Mouse (Mus musculus) intestine, postnatal 0 days (tissue): ENCODE data around the gene Glmp. TPM values are rescaled to one million over a fixed set of nuclear protein-coding genes. Genes with fewer than 3 reads are reported as not detected.

ENCODE experiments used
- ATAC-seq: fragments of 200-750 bp; cut with Nextera tagmentation; 2 replicates; pipeline ENCODE4 v1.8.0; 2017; ENCODE audit warnings: mild to moderate bottlenecking, moderate TSS enrichment, moderate library complexity
- H3K27ac ChIP-seq: fragments of 300-500 bp; sonication (generic); 2 replicates; pipeline ENCODE4 v1.5.1; 2014; ENCODE audit warnings: mild to moderate bottlenecking, low read depth, low read length, moderate library complexity
- H3K27me3 ChIP-seq: fragments of 300-500 bp; sonication (generic); replicated peaks from 2 replicates; pipeline ENCODE4 v1.6.1; 2014; ENCODE audit warnings: low read length, mixed read lengths; ENCODE audit not compliant: control insufficient read depth, insufficient read depth
- H3K36me3 ChIP-seq: fragments of 300-500 bp; sonication (generic); 2 replicates; pipeline ENCODE4 v1.6.1; 2014; ENCODE audit warnings: mild to moderate bottlenecking, moderate library complexity; ENCODE audit not compliant: control insufficient read depth, insufficient read depth
- H3K4me1 ChIP-seq: fragments of 300-500 bp; sonication (generic); replicated peaks from 2 replicates; pipeline ENCODE4 v1.6.1; 2014; ENCODE audit warnings: antibody characterized with exemption, low read length, mixed read lengths; ENCODE audit not compliant: control insufficient read depth, insufficient read depth
- H3K4me2 ChIP-seq: fragments of 300-500 bp; sonication (generic); replicated peaks from 2 replicates; pipeline ENCODE4 v1.6.1; 2014; ENCODE audit warnings: low read depth, mild to moderate bottlenecking, moderate library complexity
- H3K4me3 ChIP-seq: fragments of 300-500 bp; sonication (generic); 2 replicates; pipeline ENCODE4 v1.5.1; 2014; ENCODE audit warnings: low read depth, low read length
- H3K9ac ChIP-seq: fragments of 300-500 bp; sonication (generic); 2 replicates; pipeline ENCODE4 v1.6.1; 2014; ENCODE audit warnings: mild to moderate bottlenecking, low read depth, low read length
- H3K9me3 ChIP-seq: fragments of 300-500 bp; sonication (generic); 2 replicates; pipeline ENCODE4 v1.6.1; 2016; ENCODE audit warnings: mixed run types; ENCODE audit not compliant: control insufficient read depth
- CTCF ChIP-seq: sonication (generic); IDR thresholded peaks from 2 replicates; pipeline ENCODE4 v1.5.1; 2016; ENCODE audit warnings: low read depth, mild to moderate bottlenecking, control low read depth, antibody characterized with exemption, moderate library complexity
- WGBS: fragments of 180-500 bp; shearing (Covaris S2); extraction: QIAGEN DNeasy Blood & Tissue Kit; methylation state at CpG from one replicate; pipeline ENCODE4 v1.1.7; 2014; 5-methylcytosine and 5-hydroxymethylcytosine counted together
- polyA plus RNA-seq: library from polyadenylated mRNA; unstranded; fragments of >200 nt; fragmentation: Nextera tagmentation; extraction: Ambion mirVana; gene quantifications from 2 replicates; pipeline ENCODE4 v1.2.1, GENCODE M21; 2015

Glmp gene
- polyA plus RNA-seq, 1 experiment from 2014 or later: 589 TPM

GRCm38 (mm10) chr3:88335436-88336053 lies 10.7 kb downstream of the Glmp start:
- ATAC-seq: peak; percentile 14; the same call in 1 of the 2 replicates
- H3K4me1 ChIP-seq: no peaks in the 10 kb centered on the region

GRCm38 (mm10) chr3:88336058-88337013 lies 11.5 kb downstream of the Glmp start, which contains the start of the genes Tmem79 and Smg5:
Gene Tmem79 (minus strand): TSS chr3:88336148.
Gene Smg5 (plus strand): TSS chr3:88336260.
- Histone ChIP-seq H3K9me3 (no peaks in the 10 kb centered on the region), H3K36me3 (peaks cover 6% of the 10 kb centered on the region; the same call in 1 of the 2 replicates), H3K9ac (peak within 1 kb of the TSS; percentile 84), H3K4me3 (peak within 1 kb of the TSS; percentile 86), H3K4me2 (peak within 1 kb of the TSS; percentile 71), H3K27ac (peak within 1 kb of the TSS; percentile 88), H3K4me1 (no peaks in the 10 kb centered on the region), H3K27me3 (no peaks in the 10 kb centered on the region)
- no peak for TF ChIP-seq CTCF
- WGBS: 1% methylated on average over 65 of the region's 66 CpGs
- ATAC-seq: peak; percentile 85

More at GRCm38 (mm10) chr3:88335436-88336053, 10.7 kb downstream of the Glmp start:
- Histone ChIP-seq H3K4me3 (peak overlapping the region; percentile 86), H3K9ac (peak overlapping the region; percentile 84), H3K36me3 (peaks cover under 1% of the 10 kb centered on the region; the same call in 1 of the 2 replicates), H3K4me2 (peak overlapping the region; percentile 71), H3K27ac (peak overlapping the region; percentile 88), H3K27me3 (no peaks in the 10 kb centered on the region), H3K9me3 (no peaks in the 10 kb centered on the region)
- no peak for TF ChIP-seq CTCF
- under 1% methylated on average over 27 of the region's 27 CpGs for WGBS

DNA sequence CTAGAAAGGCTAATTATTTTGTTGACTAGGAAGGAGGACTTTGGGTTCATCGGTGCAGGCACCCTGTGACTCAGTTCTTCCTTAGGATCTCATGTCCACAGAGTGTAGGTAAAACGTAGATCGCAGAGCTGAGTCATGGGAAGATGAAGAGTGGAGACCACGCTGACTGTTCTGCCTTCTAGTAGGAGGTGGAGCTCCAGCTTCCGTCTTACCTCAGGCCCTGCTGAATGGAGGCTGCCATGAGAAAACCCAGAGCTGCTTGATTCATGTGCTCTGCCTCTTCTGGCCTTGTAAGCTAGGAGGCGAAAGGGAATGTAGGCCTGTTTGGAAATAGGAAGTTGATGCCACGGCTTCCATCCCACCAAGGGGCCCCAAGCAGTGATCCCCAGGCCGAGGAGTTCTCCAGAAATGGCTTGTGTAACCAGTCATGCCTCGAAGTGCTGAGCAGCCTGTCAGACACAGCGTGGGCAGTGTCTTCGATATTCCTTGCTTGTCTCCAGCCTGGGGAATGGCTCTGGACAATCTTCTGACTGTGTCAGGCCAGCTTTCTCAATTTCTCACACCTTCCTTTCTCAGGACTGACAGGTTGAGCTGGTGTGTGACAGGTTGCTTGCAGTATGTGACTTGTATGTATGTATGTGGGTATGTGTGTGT lies 12.7 kb downstream of the Glmp start:
- no peak for ATAC-seq
- Histone ChIP-seq H3K9ac (no peak overlapping the region), H3K9me3 (no peaks in the 10 kb centered on the region), H3K4me3 (peak overlapping the region; percentile 86), H3K27me3 (no peaks in the 10 kb centered on the region), H3K36me3 (peaks cover 15% of the 10 kb centered on the region), H3K4me1 (no peaks in the 10 kb centered on the region), H3K4me2 (peak overlapping the region; percentile 71), H3K27ac (no peak overlapping the region; the same call in 1 of the 2 replicates)
- 47% methylated on average over 11 of the region's 11 CpGs for WGBS
- no peak for TF ChIP-seq CTCF

- H3K9ac ChIP-seq: no peak overlapping the region
- H3K4me2 ChIP-seq: no peak overlapping the region
- no peak for TF ChIP-seq CTCF
- no peaks in the 10 kb centered on the region for H3K4me1 ChIP-seq
- no peak overlapping the region for H3K27ac ChIP-seq
- H3K27me3 ChIP-seq: no peaks in the 10 kb centered on the region
- no peak for ATAC-seq
- peaks cover 23% of the 10 kb centered on the region for H3K36me3 ChIP-seq
- H3K9me3 ChIP-seq: no peaks in the 10 kb centered on the region
- WGBS: 84% methylated on average over 7 of the region's 7 CpGs
- no peak overlapping the region for H3K4me3 ChIP-seq
These were observed 13.5 kb downstream of the Glmp start for GRCm38 (mm10) chr3:88338316-88338715.

DNA sequence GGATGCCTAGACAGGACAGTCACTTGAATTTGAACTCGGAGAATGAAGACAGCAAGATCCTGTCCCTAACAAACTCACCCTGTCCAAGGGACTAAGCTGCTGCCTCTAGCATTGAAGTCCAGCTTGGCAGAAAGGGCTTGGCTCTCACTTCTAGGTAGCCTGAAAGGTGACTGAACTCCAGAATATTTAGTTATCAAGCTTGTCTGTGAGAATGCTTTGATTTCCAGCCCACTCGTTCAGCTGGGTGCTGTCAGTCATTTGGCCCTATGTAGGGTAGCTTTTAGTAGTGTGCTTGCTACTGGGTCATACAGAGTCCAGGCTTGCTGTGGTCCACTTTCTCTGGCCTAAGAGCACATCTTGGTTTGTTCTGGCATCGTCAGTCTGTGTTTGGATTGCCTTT lies 14.2 kb downstream of the Glmp start:
- Histone ChIP-seq H3K4me1 (no peaks in the 10 kb centered on the region), H3K36me3 (peaks cover 30% of the 10 kb centered on the region), H3K9me3 (no peaks in the 10 kb centered on the region), H3K9ac (no peak overlapping the region), H3K27me3 (no peaks in the 10 kb centered on the region), H3K4me3 (no peak overlapping the region), H3K27ac (no peak overlapping the region), H3K4me2 (no peak overlapping the region)
- no peak for TF ChIP-seq CTCF
- 63% methylated on average over 3 of the region's 3 CpGs for WGBS
- ATAC-seq: no peak

- H3K36me3 ChIP-seq: peaks cover 99% of the 10 kb centered on the region
- WGBS: 91% methylated on average over 13 of the region's 13 CpGs
These were observed 25.9 kb downstream of the Glmp start for GRCm38 (mm10) chr3:88350732-88351131.

More at GRCm38 (mm10) chr3:88350732-88351131, 25.9 kb downstream of the Glmp start:
- Histone ChIP-seq H3K27me3 (no peaks in the 10 kb centered on the region), H3K27ac (no peak overlapping the region), H3K9ac (no peak overlapping the region), H3K9me3 (no peaks in the 10 kb centered on the region), H3K4me1 (no peaks in the 10 kb centered on the region), H3K4me2 (no peak overlapping the region), H3K4me3 (no peak overlapping the region)
- no peak for TF ChIP-seq CTCF
- no peak for ATAC-seq
